Mouse (Mus musculus) ES-Bruce4 (cell line): ENCODE data around the gene Acadvl. TPM values are rescaled to one million over a fixed set of nuclear protein-coding genes. Genes with fewer than 3 reads are reported as not detected.

Experiments used
- H3K27ac ChIP-seq: 2 replicates; pipeline ENCODE4 v1.5.1; 2012; ENCODE audit warnings: low read length, inconsistent platforms; ENCODE audit not compliant: insufficient read depth
- H3K27me3 ChIP-seq: 2 replicates; pipeline ENCODE4 v1.6.1; 2012; ENCODE audit warnings: mild to moderate bottlenecking, low read length, inconsistent platforms; ENCODE audit not compliant: control insufficient read depth, poor library complexity, insufficient read depth, severe bottlenecking
- H3K36me3 ChIP-seq: 2 replicates; pipeline ENCODE4 v1.6.1; 2012; ENCODE audit warnings: inconsistent platforms, mild to moderate bottlenecking, low read length, moderate library complexity; ENCODE audit not compliant: control insufficient read depth, poor library complexity, insufficient read depth, severe bottlenecking
- H3K4me1 ChIP-seq: one replicate; pipeline ENCODE4 v1.8.1; 2011; ENCODE audit warnings: low read length; ENCODE audit not compliant: control insufficient read depth, insufficient read depth
- H3K4me3 ChIP-seq: 2 replicates; pipeline ENCODE4 v1.5.1; 2011; ENCODE audit warnings: low read depth, mild to moderate bottlenecking, low read length
- H3K9ac ChIP-seq: 2 replicates; pipeline ENCODE4 v1.6.1; 2012; ENCODE audit warnings: low read depth, mild to moderate bottlenecking, inconsistent platforms; ENCODE audit not compliant: poor library complexity, severe bottlenecking
- H3K9me3 ChIP-seq: replicated peaks from 2 replicates; pipeline ENCODE4 v1.6.1; 2012; ENCODE audit warnings: mild to moderate bottlenecking, low read length, inconsistent platforms; ENCODE audit not compliant: control insufficient read depth, poor library complexity, insufficient read depth, severe bottlenecking
- CTCF ChIP-seq: IDR thresholded peaks from one replicate; pipeline ENCODE4 v1.8.1; 2011; ENCODE audit warnings: low read depth, low read length
- EP300 ChIP-seq: IDR thresholded peaks from 2 replicates; pipeline ENCODE4 v1.6.1; 2011; ENCODE audit warnings: low read depth, low read length; ENCODE audit not compliant: insufficient read depth
- POLR2A ChIP-seq: IDR thresholded peaks from one replicate; pipeline ENCODE4 v1.8.1; 2011; ENCODE audit warnings: low read length; ENCODE audit not compliant: insufficient read depth
- polyA plus RNA-seq: library from polyadenylated mRNA; stranded (reverse); fragments of >200 nt; gene quantifications from 2 replicates; pipeline ENCODE4 v1.2.4, GENCODE M21; 2011; ENCODE audit warnings: low read depth; ENCODE audit not compliant: missing spikeins, insufficient read depth, insufficient read length

Gene Acadvl
- polyA plus RNA-seq, 1 experiment, result 19.8 TPM

GRCm38 (mm10) chr11:70029130-70029801 is 14.1 kb upstream of the Acadvl start:
- peak overlapping the region; percentile 62 for H3K4me3 ChIP-seq
- no peak overlapping the region for H3K9ac ChIP-seq
- H3K27me3 ChIP-seq, result no peaks in the 10 kb centered on the region
- H3K4me1 ChIP-seq, result peaks cover 5% of the 10 kb centered on the region
- TF ChIP-seq EP300 (no peak), CTCF (no peak), POLR2A (no peak)
- no peak overlapping the region for H3K27ac ChIP-seq
- no peaks in the 10 kb centered on the region for H3K36me3 ChIP-seq
- no peaks in the 10 kb centered on the region for H3K9me3 ChIP-seq

- H3K27ac ChIP-seq, result no peak overlapping the region
- TF ChIP-seq POLR2A (no peak), CTCF (no peak)
- no peak overlapping the region for H3K4me3 ChIP-seq
- no peaks in the 10 kb centered on the region for H3K36me3 ChIP-seq
- H3K27me3 ChIP-seq, result no peaks in the 10 kb centered on the region
- no peak overlapping the region for H3K9ac ChIP-seq
- no peaks in the 10 kb centered on the region for H3K9me3 ChIP-seq
- peaks cover 5% of the 10 kb centered on the region for H3K4me1 ChIP-seq
These were observed 13.4 kb upstream of the Acadvl start for GRCm38 (mm10) chr11:70028401-70029129.

GRCm38 (mm10) chr11:70027397-70027796 is 12.2 kb upstream of the Acadvl start:
- H3K27ac ChIP-seq, result no peak overlapping the region
- TF ChIP-seq EP300 (no peak), CTCF (no peak), POLR2A (no peak)
- 0 out of 2 replicates have a peak overlapping the region, but pooled peaks have one; percentile 5 for H3K4me3 ChIP-seq
- H3K9ac ChIP-seq, result 0 out of 2 replicates have a peak overlapping the region, but pooled peaks have one; percentile 23
- peaks cover 5% of the 10 kb centered on the region for H3K4me1 ChIP-seq
- H3K27me3 ChIP-seq, result no peaks in the 10 kb centered on the region
- H3K9me3 ChIP-seq, result no peaks in the 10 kb centered on the region
- H3K36me3 ChIP-seq, result no peaks in the 10 kb centered on the region

- Histone ChIP-seq H3K9ac (peak overlapping the region; percentile 23; the same call in 1 of the 2 replicates), H3K4me3 (peak overlapping the region; percentile 10; the same call in 1 of the 2 replicates), H3K27me3 (no peaks in the 10 kb centered on the region), H3K36me3 (no peaks in the 10 kb centered on the region), H3K4me1 (peaks cover 5% of the 10 kb centered on the region), H3K27ac (no peak overlapping the region), H3K9me3 (no peaks in the 10 kb centered on the region)
- no peak for TF ChIP-seq POLR2A
- peak; percentile 49; the same call in 1 of the 2 replicates for TF ChIP-seq EP300
- TF ChIP-seq CTCF, result no peak
These were observed 11.5 kb upstream of the Acadvl start for GRCm38 (mm10) chr11:70026689-70027088.

- H3K36me3 ChIP-seq, result no peaks in the 10 kb centered on the region
- H3K9ac ChIP-seq, result no peak overlapping the region
- no peak overlapping the region for H3K27ac ChIP-seq
- no peaks in the 10 kb centered on the region for H3K9me3 ChIP-seq
- no peak overlapping the region for H3K4me3 ChIP-seq
- H3K4me1 ChIP-seq, result peaks cover 5% of the 10 kb centered on the region
- H3K27me3 ChIP-seq, result no peaks in the 10 kb centered on the region
- TF ChIP-seq CTCF (no peak), POLR2A (no peak), EP300 (no peak)
These were observed 8.9 kb upstream of the Acadvl start for GRCm38 (mm10) chr11:70024151-70024514.

- no peaks in the 10 kb centered on the region for H3K9me3 ChIP-seq
- no peaks in the 10 kb centered on the region for H3K36me3 ChIP-seq
- H3K27ac ChIP-seq, result no peak overlapping the region
- no peak for TF ChIP-seq POLR2A
- H3K4me1 ChIP-seq, result peaks cover 3% of the 10 kb centered on the region
- H3K9ac ChIP-seq, result no peak overlapping the region; the same call in 1 of the 2 replicates
- H3K27me3 ChIP-seq, result no peaks in the 10 kb centered on the region
- H3K4me3 ChIP-seq, result no peak overlapping the region
These were observed 8.4 kb upstream of the Acadvl start for GRCm38 (mm10) chr11:70023481-70024150.
